In the genomic region with DNA sequence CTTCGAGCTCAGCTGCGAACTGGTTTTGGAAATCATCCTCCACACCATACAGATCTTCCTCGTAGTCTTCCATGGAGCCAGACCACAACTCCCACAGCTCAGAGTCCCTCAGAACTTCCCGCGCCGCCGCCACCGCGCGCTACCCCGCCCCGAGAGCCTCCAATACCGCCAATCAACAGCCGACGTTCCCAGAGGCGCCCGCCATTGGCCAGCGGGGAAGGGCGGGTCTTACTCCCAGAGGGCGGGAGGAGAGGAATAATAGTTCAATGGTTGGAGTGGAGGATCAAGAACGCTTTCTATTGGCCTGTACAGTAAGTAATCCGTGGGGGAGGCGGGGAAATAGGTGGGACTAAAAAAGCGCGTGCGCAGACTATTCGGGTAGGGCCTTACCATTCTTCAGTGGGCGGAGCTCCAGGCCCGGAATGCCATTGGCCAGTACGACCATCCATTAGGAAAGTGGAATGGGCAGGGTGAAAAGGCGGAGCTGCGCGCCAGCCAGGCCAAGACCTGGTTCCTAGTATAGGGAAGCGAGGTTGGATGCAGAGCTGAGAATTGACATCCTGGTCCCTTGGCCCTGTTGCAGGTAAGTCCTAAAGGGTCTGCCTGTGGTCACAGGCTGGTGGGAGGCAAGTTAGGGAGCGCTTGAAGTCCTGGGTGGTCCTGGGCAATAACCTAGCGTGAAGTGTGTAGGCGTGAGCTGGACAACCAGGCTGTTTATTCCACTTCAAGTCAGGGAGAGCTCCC, we compare ENCODE assay signal across 8 mouse cellular contexts. TPM values are rescaled to one million over a fixed set of nuclear protein-coding genes. Genes with fewer than 3 reads are reported as not detected.
DNase-seq lines count a peak whose midpoint lies in the region; ATAC-seq lines count a peak whose summit lies in the region.

Gene Chtf18 (minus strand): TSS at position 155 of the 744 bp plus-strand sequence.
Gene Rpusd1 (plus strand): TSS at position 406 of the 744 bp plus-strand sequence.

- peak within 1 kb of the TSS; percentile 93 for H3K4me2 ChIP-seq in forebrain, embryonic 14.5 days (ENCODE audit: low read length)
- H3K4me2 ChIP-seq in neural tube, embryonic 15.5 days: peak within 1 kb of the TSS; percentile 97

- under 1% methylated on average over 37 of the region's 37 CpGs for WGBS in forebrain, embryonic 14.5 days
- WGBS in neural tube, embryonic 15.5 days: under 1% methylated on average over 37 of the region's 37 CpGs

- peaks cover 16% of the 10 kb centered on the region for H3K36me3 ChIP-seq in forebrain, embryonic 14.5 days (ENCODE audit: control insufficient read depth, insufficient read depth, low read length)
- peaks cover 10% of the 10 kb centered on the region; the same call in 1 of the 2 replicates for H3K36me3 ChIP-seq in neural tube, embryonic 15.5 days

- peak; percentile 99 for ATAC-seq in forebrain, embryonic 14.5 days
- peak; percentile 98 for ATAC-seq in neural tube, embryonic 15.5 days (ENCODE audit: low FRiP score)

- no peak within 1 kb of the TSS for H3K27ac ChIP-seq in forebrain, embryonic 14.5 days (ENCODE audit: low read depth, low read length)
- peak within 1 kb of the TSS; percentile 72 for H3K27ac ChIP-seq in neural tube, embryonic 15.5 days (replicated peaks)

- peak within 1 kb of the TSS; percentile 46 for H3K4me3 ChIP-seq in forebrain, embryonic 14.5 days (ENCODE audit: low read depth, low read length)
- peak within 1 kb of the TSS; percentile 59 for H3K4me3 ChIP-seq in neural tube, embryonic 15.5 days (replicated peaks)

- DNase-seq in ES-CJ7 (ENCODE audit: low read depth, low spot score): peak; percentile 100
- DNase-seq in cerebellum, adult 11 months: peak; percentile 100
- DNase-seq in forebrain, embryonic 14.5 days (ENCODE audit: low spot score): peak; percentile 100
- peak; percentile 98 to 99 for DNase-seq in heart, postnatal 14 days
- peak; percentile 100 for DNase-seq in layer of hippocampus, adult 11-12 months (ENCODE audit: low spot score)
- DNase-seq in lung, adult 18-20 months: peak; percentile 100
- peak; percentile 99 for DNase-seq in testis, postnatal 14 days (ENCODE audit: low spot score)

- H3K9ac ChIP-seq in forebrain, embryonic 14.5 days (ENCODE audit: low read length): peak within 1 kb of the TSS; percentile 71
- peak within 1 kb of the TSS; percentile 68 for H3K9ac ChIP-seq in neural tube, embryonic 15.5 days (replicated peaks)

- intact Hi-C loops in heart, postnatal 14 days (cut with DNase I): no loop called here

- no peaks in the 10 kb centered on the region for H3K27me3 ChIP-seq in forebrain, embryonic 14.5 days (replicated peaks; ENCODE audit: control insufficient read depth, insufficient read depth, low read length)
- H3K27me3 ChIP-seq in neural tube, embryonic 15.5 days (replicated peaks): no peaks in the 10 kb centered on the region

- H3K4me1 ChIP-seq in forebrain, embryonic 14.5 days (ENCODE audit: control insufficient read depth, insufficient read depth, low read length): peaks cover 20% of the 10 kb centered on the region
- peaks cover 29% of the 10 kb centered on the region for H3K4me1 ChIP-seq in neural tube, embryonic 15.5 days

- no peaks in the 10 kb centered on the region for H3K9me3 ChIP-seq in forebrain, embryonic 14.5 days (replicated peaks; ENCODE audit: control insufficient read depth, low read length)
- no peaks in the 10 kb centered on the region for H3K9me3 ChIP-seq in neural tube, embryonic 15.5 days (replicated peaks)

RNA-seq across cellular contexts. Expression of gene Chtf18, which starts in this region (rescaled TPM):
- 7.1 and 8.6 TPM in 2 replicates for polyA plus RNA-seq in forebrain, embryonic 14.5 days (2014; fragmentation: Nextera tagmentation; extraction: Ambion mirVana)
- 1 to 10 TPM; 1.1 to 4.4 TPM for total RNA-seq in heart, postnatal 14 days (2021)
- polyA plus RNA-seq in neural tube, embryonic 15.5 days (2015; fragmentation: Nextera tagmentation; extraction: Ambion mirVana): 5.8 and 10.1 TPM in 2 replicates

RNA-seq across cellular contexts. Expression of gene Rpusd1, which starts in this region (rescaled TPM):
- polyA plus RNA-seq in forebrain, embryonic 14.5 days (2014; fragmentation: Nextera tagmentation; extraction: Ambion mirVana): 26.6 and 28.9 TPM in 2 replicates
- total RNA-seq in heart, postnatal 14 days (2021): 1 to 10 TPM; 5.0 to 5.4 TPM
- 29.3 and 30.3 TPM in 2 replicates for polyA plus RNA-seq in neural tube, embryonic 15.5 days (2015; fragmentation: Nextera tagmentation; extraction: Ambion mirVana)
